Mouse (Mus musculus): ENCODE measurements at regions not wholly inside any gene's neighbourhood (a gene's known extent, or its start where the extent isn't known, plus 50 kb on each side); places are given as distances from the start of the nearest gene placed in this dataset.

- no peak for DNase-seq
- intact Hi-C loops (cut with DNase I), result no loop called here
Measured at GRCm38 (mm10) chr5:51156901-51157300, 410.6 kb downstream of the Ppargc1a start.

DNA sequence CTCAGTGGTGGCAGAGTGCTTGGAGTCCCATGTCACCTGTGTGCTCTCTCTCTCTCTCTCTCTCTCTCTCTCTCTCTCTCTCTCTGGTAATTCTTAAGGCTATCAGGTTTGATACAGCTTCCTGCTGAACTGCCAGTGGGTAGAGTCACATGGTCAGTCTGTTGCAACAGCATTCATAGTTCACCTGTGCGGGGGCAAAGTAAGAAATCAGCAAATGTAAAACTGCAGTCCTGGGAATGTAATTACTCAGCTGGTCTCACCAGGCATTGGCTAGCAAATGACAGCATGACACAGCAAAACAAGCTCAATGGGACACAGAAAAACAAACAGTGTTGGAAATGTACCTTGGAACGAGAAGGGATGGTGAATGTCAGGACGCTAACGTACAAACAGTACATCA, 422.7 kb downstream of the Ppargc1a start:
- DNase-seq, result no peak
- intact Hi-C loops (cut with DNase I), result no loop called here

DNA sequence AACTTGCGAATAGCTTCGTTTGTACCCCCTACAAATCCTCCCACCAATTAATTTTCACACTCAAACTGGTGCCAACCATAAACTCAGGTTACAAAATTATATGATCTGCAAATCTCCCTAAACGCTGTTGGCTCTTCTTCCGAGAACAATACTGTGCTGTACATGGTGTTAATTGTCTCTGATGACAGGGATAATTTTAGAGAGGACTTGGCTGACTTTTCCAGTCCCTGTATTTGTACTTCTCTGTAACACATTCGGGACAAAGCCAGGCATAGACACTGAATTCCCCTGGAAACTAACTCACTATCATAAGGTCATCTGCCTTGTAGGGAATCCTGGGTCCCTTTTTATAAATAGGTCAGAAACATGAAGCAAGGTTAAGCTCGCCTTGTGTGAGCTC, 442.4 kb downstream of the Ppargc1a start:
- no peak for DNase-seq
- intact Hi-C loops (cut with DNase I), result no loop called here

DNA sequence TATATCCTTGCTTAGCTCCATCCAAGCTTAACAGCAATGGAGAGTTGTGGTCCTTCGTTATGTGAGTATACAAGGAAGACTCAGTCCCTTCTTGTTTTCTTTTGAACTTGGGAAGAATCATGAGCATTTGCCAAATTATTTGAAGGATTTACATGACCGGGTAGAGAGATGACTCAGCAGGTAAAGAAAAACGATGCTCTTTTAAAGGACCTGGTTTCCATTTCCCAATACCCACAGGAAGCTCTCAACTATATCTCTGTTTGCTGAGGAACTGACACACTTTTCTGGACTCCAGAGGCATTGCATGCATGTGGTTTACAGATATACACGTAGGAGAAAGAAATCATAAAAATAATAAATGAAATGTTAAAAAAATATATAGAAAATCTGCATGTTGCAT, 457.5 kb downstream of the Ppargc1a start:
- no peak for DNase-seq
- intact Hi-C loops (cut with DNase I), result no loop called here

GRCm38 (mm10) chr5:51108737-51109136, 458.8 kb downstream of the Ppargc1a start:
- intact Hi-C loops (cut with DNase I), result no loop called here
- DNase-seq, result no peak

GRCm38 (mm10) chr5:51108181-51108580, 459.3 kb downstream of the Ppargc1a start:
- DNase-seq, result no peak
- intact Hi-C loops (cut with DNase I), result no loop called here

GRCm38 (mm10) chr5:51099902-51100301, 467.6 kb downstream of the Ppargc1a start:
- DNase-seq, result no peak
- intact Hi-C loops (cut with DNase I), result no loop called here

DNA sequence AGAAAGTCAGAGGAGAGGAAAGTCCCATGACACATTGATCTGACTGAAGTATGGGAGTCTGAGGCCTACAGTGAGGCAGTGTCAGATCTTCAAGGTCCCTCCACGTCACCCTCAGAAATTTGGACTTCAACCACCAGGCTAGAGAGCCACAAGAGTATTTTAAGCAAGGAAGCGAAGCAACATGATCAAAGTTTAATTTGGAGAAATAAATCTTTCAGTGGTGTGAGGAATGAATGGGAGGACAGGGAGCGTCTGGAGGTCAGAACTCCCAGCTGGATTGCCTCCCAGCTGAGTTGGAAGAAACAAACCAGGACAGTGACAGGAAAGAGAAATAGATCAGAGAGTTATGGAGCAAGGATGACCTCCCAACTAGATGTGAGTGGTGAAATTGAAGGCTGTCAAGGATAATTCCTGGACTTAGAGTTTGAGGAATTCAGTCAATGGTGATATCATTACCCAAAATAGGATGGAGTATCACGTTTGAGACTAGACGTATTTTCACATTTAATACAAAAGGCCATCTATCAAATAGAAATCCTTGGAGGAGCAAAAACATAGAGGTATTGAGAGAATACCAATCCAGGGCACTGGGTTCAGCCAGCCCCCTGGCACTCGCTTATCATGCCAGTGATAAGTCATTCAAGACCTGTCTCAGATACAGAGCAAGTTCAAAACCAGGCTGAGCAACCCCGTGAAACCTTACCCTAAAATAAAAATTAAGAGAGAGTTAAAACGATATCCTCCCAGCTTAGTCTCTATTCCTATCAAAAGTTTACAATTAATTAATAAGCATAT, 494.7 kb downstream of the Ppargc1a start:
- peak in 1 of 2 experiments; percentile 7 for DNase-seq
- intact Hi-C loops (cut with DNase I), result no loop called here

DNA sequence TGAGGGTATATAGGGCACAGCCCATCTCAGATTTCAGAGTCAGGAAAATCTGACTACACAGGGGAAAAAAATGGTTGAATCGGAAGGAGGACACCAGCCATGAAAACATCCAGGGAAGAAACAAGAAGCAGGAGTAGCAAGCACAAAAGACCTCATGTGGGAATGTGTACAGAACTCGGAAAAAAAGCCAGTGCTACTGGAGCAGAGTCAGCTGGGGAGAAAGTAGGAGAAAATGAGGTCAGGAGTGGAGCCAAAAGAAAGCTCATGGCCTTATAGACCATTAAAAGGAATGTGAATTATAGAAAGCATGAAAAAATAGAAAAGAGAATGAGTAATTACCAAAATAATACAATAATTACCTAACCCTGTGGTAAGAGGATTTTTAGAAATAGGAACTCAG, 495.4 kb downstream of the Ppargc1a start:
- intact Hi-C loops (cut with DNase I), result no loop called here
- no peak for DNase-seq

DNA sequence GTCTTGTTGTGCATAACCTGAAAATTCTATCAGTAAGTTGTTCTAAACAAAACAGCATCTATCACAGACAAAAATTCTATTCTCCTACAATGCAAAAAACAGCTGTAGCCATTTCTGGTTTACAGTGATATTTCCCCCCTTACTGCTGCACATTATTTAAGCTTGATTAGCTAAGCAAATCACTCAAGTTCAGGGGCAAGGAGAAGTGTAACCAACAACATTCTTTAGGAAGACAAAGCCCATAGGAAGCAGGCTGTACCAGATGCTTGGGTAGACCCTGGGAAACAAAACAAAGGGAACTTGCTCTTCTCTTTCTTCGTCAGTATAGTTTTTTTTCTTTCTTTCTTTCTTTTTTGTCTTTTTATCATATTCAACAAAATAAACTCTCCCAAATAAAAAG, 497.9 kb downstream of the Ppargc1a start:
- intact Hi-C loops (cut with DNase I), result no loop called here
- DNase-seq, result no peak

GRCm38 (mm10) chr5:51045872-51046271, 521.7 kb downstream of the Ppargc1a start:
- intact Hi-C loops (cut with DNase I), result loop anchor here (10.0 kb wide), 1 partner anchor 1019 kb away; no protein-coding TSS in a partner anchor
- no peak for DNase-seq

GRCm38 (mm10) chr5:51041541-51042217, 525.8 kb downstream of the Ppargc1a start:
- no peak for DNase-seq
- intact Hi-C loops (cut with DNase I), result loop anchor here (10.0 kb wide), 1 partner anchor 1023 kb away; no protein-coding TSS in a partner anchor

DNA sequence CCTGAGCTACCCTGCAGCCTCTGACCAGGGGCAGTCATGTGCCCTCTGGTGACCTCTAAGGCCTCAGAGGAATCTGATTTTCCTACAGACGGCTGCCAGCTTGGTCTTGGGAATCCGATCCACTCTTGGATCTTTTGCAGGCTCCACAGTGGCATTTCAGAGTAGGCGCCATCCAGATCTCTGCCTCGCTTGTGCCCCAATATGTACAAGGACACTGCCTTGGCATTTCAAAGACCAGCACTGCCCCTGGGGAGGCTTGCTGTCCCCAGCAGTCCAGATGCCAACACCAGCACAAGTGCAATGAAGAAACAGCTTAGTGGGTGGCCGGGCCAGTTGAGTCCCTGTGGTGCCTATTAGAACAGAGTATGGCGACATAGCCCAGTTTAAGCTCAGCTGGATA, 526.6 kb downstream of the Ppargc1a start:
- no peak for DNase-seq
- intact Hi-C loops (cut with DNase I), result loop anchor here (10.0 kb wide), 1 partner anchor 1024 kb away; no protein-coding TSS in a partner anchor

- intact Hi-C loops (cut with DNase I), result loop anchor here (10.0 kb wide), 1 partner anchor 1024 kb away; no protein-coding TSS in a partner anchor
- no peak for DNase-seq
Measured at GRCm38 (mm10) chr5:51040463-51040862, 527.1 kb downstream of the Ppargc1a start.

DNA sequence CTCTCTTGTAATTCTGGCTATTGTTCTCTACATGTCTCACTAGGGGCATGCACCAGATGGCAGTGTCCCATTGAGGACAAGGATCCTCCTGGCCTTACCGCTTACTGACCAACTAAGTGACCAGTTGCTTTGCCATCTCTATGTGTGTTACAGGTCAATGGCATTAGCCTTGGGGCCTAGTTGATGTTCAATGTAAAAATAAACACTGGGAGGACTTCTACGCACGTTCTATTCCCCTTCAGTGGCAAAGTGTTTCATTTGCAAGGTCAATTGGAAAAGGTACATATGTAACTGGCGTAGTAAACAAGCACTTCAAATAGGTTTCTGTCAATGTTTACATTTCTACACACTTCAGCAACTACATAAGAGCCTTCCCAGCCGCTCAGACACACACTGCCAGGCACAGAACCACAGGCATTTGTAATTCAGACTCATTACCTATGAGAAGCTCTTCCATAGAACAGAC, 527.8 kb downstream of the Ppargc1a start:
- intact Hi-C loops (cut with DNase I), result loop anchor here (10.0 kb wide), 1 partner anchor 1025 kb away; no protein-coding TSS in a partner anchor
- peak; percentile 16 to 36 for DNase-seq

GRCm38 (mm10) chr5:51036450-51036990, 531.0 kb downstream of the Ppargc1a start:
- intact Hi-C loops (cut with DNase I), result no loop called here
- no peak for DNase-seq

GRCm38 (mm10) chr5:51028966-51029365, 538.6 kb downstream of the Ppargc1a start:
- intact Hi-C loops (cut with DNase I), result no loop called here
- DNase-seq, result no peak

- DNase-seq, result no peak
- intact Hi-C loops (cut with DNase I), result no loop called here
Measured at GRCm38 (mm10) chr5:50990822-50991537, 576.5 kb downstream of the Ppargc1a start.
